Mouse (Mus musculus) CH12F3 (cell line): ENCODE results near the gene Nckap5.
"Not testable (repeated sequence)": the region's sequence is repeated elsewhere in the genome, so short reads cannot be mapped to it uniquely, and the experiment has no call there.

ENCODE experiments used
- in situ Hi-C: fragments of 300-500 bp; cut with MboI; formaldehyde crosslinking; loops from 2 replicates; pipeline ENCODE4 v1.14.3; 2020; ENCODE audit warnings: low sequenced_read_pairs

Nckap5 gene

DNA sequence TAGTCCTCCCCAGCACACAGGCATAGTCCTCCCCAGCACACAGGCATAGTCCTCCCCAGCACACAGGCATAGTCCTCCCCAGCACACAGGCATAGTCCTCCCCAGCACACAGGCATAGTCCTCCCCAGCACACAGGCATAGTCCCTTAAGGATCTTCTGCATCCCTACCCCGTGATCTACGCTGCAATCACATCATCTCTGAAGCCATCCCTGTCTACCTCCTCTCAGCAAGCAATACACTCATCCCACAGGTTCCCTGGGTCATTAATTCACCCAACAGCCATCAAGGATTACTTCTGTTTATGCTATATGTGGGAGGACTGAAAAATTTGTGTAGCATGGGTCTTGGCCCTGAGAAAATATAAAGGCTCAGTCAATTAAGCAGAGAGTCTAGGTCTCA is 738.6 kb downstream of the Nckap5 start:
- in situ Hi-C loops: not testable (repeated sequence)

GRCm38 (mm10) chr1:126087181-126087580 is 743.4 kb downstream of the Nckap5 start:
- in situ Hi-C loops: no loop called here

DNA sequence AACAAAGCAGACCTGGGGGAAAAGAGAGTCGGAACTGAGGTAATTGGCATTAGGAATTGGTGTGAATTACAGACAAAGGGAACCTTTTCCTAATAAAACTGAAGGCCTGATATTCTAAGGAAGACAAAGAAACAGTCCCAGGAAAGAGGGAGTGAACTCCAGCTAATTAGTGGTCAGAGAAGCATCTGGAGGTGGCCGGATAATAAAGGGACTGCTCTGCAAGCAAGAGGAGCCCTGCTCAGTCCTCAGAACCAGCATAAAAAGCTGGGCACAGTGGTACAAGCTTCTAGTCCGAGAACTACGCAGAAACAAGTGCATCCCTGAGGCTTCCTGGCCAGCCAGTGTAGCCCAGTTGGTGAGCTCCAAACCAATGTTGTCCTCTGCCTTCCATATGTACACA is 754.3 kb downstream of the Nckap5 start:
- in situ Hi-C loops: no loop called here

GRCm38 (mm10) chr1:126070861-126071260 is 759.7 kb downstream of the Nckap5 start:
- in situ Hi-C loops: no loop called here

DNA sequence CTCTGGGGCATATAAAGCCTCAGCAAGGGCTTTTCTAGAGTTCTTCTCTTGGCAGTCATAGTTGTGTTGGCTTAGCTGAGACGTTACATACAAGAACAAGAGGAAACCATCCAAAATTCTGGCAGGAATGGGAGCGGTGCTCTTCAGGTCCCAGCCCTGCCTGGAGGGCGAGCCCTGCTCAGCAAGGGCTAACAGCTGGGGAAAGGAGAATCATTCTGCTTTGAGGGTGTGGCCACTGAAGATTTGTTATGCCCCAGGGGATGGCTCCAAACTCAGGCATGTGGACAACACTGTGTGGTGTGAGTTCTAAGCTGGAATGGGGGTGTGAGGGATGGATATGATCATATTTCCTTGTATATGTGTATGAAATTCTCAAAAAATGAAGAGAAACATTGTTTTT is 779.1 kb downstream of the Nckap5 start:
- in situ Hi-C loops: no loop called here

- in situ Hi-C loops: no loop called here
Measured at GRCm38 (mm10) chr1:126042886-126043285, 787.7 kb downstream of the Nckap5 start.

DNA sequence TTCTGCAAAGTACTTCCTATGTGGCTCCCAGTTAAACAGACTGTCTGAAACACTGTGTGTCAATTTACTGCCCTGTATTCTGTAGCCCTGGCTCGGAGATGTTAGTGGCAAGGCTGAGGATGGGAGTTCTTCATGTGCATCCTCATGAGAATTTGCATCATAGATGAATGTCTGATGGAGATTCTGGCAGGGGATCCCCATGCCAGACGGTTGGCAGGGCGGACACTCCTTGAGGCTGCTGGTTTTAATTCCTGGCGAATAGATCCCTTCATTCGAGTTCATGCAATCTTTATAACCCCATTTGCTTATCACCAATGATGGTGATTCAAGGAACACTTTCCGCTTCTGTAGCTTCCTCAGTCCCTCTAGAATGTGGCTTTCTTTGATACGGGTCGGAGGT is 803.1 kb downstream of the Nckap5 start:
- in situ Hi-C loops: no loop called here

- in situ Hi-C loops: no loop called here
Measured at GRCm38 (mm10) chr1:126024518-126024917, 806.1 kb downstream of the Nckap5 start.

- in situ Hi-C loops: no loop called here
Measured at GRCm38 (mm10) chr1:126022959-126023358, 807.6 kb downstream of the Nckap5 start.

GRCm38 (mm10) chr1:126018654-126019053 is 811.9 kb downstream of the Nckap5 start:
- in situ Hi-C loops: not testable (repeated sequence)

DNA sequence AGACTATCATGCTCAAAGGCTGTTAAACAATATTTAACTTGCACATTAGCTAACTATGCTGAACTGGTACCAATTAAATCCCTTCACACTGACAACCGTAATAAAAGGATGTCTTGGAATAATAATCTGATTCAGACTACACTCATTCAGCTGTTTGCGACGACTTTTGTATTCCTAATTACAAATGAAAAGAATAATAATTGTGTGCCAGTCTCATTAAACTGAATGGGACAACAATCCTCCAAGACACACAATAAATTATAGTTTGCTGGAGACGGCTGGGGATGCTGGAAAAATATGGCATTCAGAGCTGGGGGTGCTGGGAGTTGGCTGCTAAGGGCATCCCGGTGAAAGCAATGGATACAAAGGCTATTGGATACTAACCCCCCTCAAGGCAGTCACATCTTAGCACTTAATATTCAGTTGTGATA is 818.9 kb downstream of the Nckap5 start:
- in situ Hi-C loops: no loop called here

- in situ Hi-C loops: no loop called here
Measured at GRCm38 (mm10) chr1:126007571-126007970, 823.0 kb downstream of the Nckap5 start.

GRCm38 (mm10) chr1:126005672-126006071 is 824.9 kb downstream of the Nckap5 start:
- in situ Hi-C loops: no loop called here

DNA sequence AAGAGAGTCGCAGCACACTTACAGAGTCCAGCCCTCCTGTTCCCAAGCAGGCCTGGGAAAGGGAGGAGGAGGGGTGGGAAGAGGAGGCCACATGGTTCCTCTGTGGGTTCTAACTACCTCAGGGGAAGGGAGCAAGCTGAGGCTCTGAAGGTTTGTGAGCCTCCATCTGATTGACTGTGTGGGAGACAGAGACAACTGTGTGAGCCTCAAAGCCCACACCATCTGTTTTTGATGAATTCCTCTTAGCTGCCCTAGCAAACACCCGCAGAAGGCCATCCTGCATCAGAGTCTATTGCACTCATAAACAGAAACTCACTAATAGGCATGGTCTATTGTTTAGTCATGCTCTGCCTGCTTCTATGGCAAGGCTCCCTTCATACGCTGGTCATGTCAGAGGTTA is 834.1 kb downstream of the Nckap5 start:
- in situ Hi-C loops: no loop called here

GRCm38 (mm10) chr1:125987803-125988202 is 842.8 kb downstream of the Nckap5 start:
- in situ Hi-C loops: no loop called here

- in situ Hi-C loops: no loop called here
Measured at GRCm38 (mm10) chr1:125984570-125984969, 846.0 kb downstream of the Nckap5 start.

GRCm38 (mm10) chr1:125974649-125975048 is 856.0 kb downstream of the Nckap5 start:
- in situ Hi-C loops: no loop called here

GRCm38 (mm10) chr1:125971933-125972332 is 858.7 kb downstream of the Nckap5 start:
- in situ Hi-C loops: no loop called here

DNA sequence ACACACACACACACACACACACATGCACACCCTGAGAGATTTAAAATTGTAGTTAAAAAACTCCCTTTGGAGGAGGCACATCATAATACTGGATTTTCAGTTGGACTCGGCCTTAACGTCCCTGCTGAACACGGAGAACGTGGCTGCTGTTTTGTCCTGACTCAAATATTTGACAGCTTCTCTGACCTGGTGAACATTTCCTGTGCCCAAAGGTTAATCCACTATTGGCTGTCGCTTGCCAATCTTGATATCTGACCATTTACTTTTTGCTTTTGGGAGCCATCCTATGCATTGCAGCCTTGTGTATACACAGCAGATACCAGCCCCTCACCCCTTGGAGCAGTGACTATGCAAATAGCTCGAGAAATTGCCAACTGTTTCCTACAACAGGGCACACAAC is 862.9 kb downstream of the Nckap5 start:
- in situ Hi-C loops: no loop called here

GRCm38 (mm10) chr1:125951026-125951425 is 879.6 kb downstream of the Nckap5 start:
- in situ Hi-C loops: no loop called here

DNA sequence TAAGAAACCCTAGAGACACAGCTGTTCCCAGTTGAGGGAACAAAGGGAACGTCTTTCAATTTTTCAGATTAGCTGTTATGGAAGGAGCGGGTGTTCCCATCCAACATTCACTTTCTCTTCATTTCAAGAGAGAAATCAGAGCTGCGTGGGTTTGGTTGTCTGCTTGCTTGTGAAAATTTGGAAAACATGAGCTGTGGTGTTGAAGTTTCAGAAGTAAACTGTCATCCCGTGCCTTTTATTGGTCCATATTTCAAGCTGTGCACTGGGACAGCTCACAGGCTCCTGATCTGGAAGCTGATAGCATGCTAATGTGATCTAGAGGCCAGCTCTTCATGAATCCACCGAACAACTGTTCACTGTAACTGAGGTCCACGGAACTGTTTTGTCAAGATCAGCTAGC is 881.5 kb downstream of the Nckap5 start:
- in situ Hi-C loops: no loop called here

DNA sequence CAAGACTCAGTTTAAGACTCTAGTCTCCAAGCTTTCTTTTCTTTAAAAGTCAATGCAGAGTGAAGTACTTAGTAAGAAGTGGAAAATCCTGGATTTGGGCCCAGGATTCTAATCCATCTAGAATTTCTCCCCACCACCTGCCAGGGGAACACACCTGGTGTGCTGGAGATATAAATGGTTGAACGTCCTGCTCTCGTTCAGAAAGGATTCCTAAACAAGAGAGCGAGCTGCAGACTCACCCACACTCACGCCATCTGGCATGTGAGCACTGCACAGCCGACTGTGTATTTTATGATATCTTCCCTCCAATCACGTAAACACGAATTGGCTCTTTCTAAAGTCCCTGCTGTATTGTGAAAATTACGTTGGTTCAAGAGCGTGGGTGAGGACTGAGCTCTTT is 885.5 kb downstream of the Nckap5 start:
- in situ Hi-C loops: no loop called here

DNA sequence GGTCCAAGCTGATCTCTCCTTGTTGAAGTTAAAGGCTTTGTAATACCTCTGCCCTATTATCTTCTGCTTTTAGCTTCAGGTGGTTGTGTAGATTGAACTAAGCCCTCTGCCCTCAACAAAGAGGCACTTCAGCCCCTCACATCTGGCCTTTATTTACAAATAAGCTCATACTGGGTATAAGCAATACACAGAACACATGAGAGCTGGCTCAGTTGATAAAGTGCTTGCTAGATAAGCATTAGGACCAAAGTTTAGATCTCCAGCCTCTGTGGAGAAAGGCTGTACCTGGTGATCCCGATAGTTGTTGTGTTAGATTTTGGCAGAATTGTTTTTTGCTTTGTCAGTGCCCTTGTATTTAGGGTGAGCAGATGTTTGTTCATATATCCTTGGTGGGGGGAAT is 887.3 kb downstream of the Nckap5 start:
- in situ Hi-C loops: no loop called here

GRCm38 (mm10) chr1:125925486-125925885 is 905.1 kb downstream of the Nckap5 start:
- in situ Hi-C loops: no loop called here
